Mouse (Mus musculus): ENCODE measurements around the gene A430078G23Rik.
A peak's percentile ranks its signal among the peaks of the same experiment; 100 is the strongest.
"Not testable (repeated sequence)": the region's sequence is repeated elsewhere in the genome, so short reads cannot be mapped to it uniquely, and the experiment has no call there.

The A430078G23Rik gene

GRCm38 (mm10) chr8:3353189-3353810, at the start of gene A430078G23Rik:
Gene A430078G23Rik (plus strand): TSS chr8:3353415.
- DNase-seq: no peak

DNA sequence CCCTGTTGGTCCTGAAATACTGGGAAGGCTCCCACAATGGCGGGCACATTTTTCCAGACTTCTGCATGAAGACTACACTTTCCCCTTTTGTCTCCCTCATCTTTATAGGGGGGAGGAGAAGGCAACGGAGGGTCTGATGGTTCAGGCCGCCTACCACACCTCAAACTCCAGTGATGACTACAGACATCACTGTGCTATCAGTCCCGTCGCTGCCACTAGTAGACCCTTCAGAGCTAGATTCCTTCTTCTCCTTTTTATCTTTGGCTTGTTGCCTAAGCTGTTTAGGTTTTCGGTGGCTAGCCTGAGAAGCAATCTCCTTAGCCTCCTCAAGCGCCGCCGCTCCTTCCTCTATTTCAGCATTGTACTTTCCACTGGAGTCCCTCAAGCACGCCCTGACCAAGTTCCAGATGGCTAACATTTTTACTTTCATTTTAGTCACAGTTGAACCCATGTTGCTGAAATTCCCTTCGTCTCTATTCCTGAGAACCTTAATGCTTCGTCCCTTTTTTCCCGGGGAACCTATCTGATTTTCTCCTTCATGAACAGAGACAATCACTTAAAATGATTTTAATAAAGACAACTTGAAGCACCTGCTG, 44.9 kb upstream of the A430078G23Rik start:
- DNase-seq: not testable (repeated sequence)

GRCm38 (mm10) chr8:3309636-3310035, 43.6 kb upstream of the A430078G23Rik start:
- no peak for DNase-seq

DNA sequence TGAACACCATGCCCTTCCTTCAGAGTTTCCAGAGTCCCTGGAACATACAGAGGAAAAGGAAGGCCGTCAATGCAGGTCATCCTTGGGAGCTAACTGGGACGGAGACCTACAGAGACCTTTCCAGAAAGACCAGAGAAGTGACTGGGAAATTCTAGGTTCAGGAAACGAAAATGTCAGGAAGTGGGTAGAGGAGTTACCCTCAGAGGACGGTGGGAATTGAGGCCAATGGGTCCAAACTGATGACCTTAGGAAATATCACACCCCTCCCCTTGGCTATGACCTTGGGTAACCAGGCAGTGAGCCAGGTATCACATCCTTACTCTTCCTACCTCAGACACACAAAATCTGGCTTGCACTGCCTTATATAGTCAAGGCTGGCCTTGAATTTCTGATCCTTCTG, 41.7 kb upstream of the A430078G23Rik start:
- no peak for DNase-seq

GRCm38 (mm10) chr8:3313417-3313816, 39.8 kb upstream of the A430078G23Rik start:
- DNase-seq: not testable (repeated sequence)

- no peak for DNase-seq
Measured at GRCm38 (mm10) chr8:3313843-3314242, 39.4 kb upstream of the A430078G23Rik start.

DNA sequence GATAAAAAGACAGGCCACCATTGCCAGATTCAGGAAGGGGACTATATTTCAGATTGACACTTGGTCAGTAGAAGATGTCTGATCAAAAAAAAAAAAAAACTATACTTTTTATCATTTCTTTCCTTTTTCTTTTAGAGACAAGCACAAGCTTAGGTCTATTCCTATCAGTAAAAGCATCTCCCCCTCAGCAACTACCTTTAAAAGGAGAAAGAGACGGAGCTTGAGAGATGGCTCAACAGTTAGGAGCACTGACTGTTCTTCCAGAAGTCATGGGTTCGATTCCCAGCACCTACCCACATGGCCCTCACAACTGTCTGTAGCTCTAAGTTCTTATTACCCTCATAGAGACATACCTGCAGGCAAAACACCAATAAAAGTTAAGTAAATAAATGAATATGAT, 38.9 kb upstream of the A430078G23Rik start:
- no peak for DNase-seq

DNA sequence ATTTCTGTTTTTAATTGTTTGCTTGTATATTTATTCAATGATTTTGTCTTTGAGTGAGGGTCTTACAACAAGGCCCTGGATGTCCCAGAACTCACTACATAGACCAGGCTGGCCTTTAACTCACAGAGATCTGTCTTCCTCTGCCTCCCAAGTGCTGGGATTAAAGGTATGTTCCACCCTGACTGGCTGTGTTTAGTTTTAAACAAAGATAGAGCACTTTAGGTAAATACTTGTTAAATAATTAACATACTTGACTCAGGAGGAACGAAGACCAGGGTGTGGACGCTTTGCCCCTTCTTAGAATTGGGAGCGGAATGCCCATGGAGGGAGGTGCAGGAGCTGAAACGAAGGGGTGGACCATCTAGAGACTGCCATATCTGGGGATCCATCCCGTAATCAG, 36.6 kb upstream of the A430078G23Rik start:
- DNase-seq: no peak

DNA sequence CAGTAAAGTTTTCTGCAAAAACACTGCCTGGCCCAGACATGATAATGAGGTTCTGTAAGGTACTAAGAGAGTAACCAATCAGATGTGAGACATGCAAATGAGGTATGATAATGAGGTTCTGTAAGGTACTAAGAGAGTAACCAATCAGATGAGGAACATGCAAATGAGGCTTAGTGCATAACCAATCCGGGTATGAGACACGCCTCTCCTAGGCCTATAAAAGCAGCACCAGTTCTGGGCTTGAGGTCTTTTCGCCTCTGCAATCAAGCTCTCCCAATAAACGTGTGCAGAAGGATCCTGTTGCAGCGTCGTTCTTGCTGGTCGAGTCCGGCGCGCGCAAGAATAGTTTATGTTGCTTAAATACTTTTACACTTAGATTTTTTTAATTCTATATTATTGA, 33.9 kb upstream of the A430078G23Rik start:
- not testable (repeated sequence) for DNase-seq

DNA sequence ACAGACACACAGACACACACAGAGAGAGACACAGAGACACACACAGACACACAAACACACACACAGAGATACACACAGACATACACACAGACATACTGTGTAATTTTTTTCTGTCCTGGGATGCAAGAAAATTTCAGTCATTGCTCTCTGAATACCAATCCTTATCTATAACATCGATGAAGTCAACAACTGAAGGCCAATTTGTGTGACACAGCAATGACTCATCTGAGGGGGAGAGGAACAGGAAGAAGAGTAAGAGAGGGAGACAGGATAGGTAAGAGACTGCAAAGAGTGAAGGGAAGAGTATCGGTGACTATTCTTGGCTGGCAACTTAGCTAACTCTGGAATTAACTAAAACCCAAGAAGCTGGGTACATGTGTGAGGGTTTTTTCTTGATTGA, 29.0 kb upstream of the A430078G23Rik start:
- no peak for DNase-seq

- no peak for DNase-seq
Measured at GRCm38 (mm10) chr8:3327056-3327455, 26.2 kb upstream of the A430078G23Rik start.

DNA sequence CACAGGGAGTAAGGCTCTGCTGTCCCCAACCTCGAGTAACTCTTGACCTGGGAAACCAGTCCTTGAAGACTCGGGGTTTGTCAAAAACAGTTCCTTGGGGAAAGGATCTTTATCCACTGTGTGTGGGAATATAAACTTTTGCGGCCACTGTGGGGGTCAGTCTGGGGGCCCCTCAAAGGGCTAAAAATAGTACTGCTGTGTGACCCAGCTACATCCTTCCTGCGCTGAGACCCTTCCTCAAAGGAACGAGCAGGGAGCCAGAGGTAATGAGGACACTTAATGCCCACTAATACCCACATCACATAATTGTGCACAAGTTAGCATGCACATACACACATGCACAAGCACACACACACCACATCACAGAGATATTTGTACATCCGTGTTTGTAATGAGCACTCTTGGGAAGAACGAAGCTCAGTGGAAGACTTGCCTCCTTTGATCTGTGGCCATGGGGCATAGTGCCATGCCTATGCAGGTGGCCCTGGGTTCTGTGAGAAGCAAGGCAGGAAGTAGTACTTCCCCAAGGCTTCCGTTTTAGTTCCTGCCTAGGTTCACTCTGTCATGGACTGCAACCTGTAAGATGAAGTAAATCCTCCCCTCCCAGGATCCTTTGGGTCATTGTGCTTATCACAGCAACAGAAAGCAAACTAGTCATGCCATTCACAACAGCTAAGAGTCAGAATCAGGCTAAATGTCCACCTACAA, 25.5 kb upstream of the A430078G23Rik start:
- DNase-seq: peak in 1 of 2 experiments; percentile 22

- peak; percentile 46 to 62 for DNase-seq
Measured at GRCm38 (mm10) chr8:3330662-3331061, 22.6 kb upstream of the A430078G23Rik start.

DNA sequence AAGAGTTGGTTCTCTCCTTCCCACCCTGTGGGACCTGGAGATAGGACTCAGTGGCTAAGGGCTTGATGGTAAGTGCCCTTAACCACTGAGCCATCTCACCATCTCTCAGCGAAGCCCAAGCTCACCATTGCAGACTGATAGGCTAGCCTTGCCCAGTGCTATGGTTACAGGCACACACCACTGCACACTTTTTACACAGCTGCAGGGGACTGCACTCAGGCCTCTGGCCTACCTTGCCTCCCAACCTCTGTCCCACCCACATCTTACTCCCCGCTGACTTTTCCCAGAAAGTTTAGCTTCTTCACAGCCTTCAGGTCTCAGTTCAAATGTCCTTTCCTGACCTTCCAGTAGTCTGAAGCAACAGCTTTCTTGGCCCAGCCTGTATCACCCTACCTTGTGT, 21.5 kb upstream of the A430078G23Rik start:
- DNase-seq: no peak

- DNase-seq: no peak
Measured at GRCm38 (mm10) chr8:3335881-3336280, 17.3 kb upstream of the A430078G23Rik start.

- peak; percentile 48 to 63 for DNase-seq
Measured at GRCm38 (mm10) chr8:3336658-3337524, 16.3 kb upstream of the A430078G23Rik start.

- not testable (repeated sequence) for DNase-seq
Measured at GRCm38 (mm10) chr8:3337525-3337824, 15.7 kb upstream of the A430078G23Rik start.

- DNase-seq: no peak
Measured at GRCm38 (mm10) chr8:3337971-3338370, 15.2 kb upstream of the A430078G23Rik start.

DNA sequence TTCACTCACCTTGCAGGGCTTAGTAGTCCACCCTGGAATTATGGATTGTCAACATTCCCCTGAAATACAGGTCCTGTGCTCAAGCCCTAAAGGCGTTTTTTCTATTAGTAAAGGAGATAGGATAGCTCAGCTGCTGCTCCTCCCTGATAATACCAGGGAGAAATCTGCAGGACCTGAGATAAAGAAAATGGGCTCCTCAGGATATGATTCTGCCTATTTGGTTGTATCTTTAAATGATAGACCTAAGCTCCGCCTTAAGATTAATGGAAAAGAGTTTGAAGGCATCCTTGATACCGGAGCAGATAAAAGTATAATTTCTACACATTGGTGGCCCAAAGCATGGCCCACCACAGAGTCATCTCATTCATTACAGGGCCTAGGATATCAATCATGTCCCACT, 12.5 kb upstream of the A430078G23Rik start:
- not testable (repeated sequence) for DNase-seq

- DNase-seq: no peak
Measured at GRCm38 (mm10) chr8:3345337-3345736, 7.9 kb upstream of the A430078G23Rik start.

DNA sequence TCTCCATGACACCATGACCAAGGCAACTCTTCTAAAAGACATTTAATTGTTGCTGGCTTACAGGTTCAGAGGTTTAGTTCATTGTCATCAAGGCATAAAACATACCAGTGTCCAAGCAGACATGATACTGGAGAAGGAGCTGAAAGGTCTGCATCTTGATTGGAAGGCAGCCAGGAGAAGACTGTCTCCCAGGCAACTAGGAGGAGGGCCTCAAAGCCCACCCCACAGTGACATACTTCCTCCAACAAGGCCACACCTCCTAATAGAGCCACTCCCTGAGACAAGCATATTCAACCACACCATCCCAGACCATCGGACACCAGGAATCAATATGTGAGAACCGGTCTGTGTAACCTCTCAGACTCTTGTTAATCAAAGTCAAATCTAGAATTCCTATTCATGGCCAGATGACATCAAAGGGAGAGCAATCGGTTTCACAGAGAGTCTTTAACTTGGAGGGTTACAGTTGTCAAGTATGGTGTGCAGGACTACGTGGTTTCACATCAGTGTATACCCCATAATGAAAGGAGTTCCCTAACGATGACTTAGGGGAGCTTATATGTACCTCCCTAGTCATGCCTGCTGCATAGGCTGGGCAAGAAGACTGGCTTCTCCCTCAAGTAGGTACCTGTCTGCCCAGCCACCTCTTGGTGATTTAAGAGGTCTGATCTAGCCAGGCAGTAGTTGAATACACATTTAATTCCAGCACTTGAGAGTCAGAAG, 6.4 kb upstream of the A430078G23Rik start:
- no peak for DNase-seq

- DNase-seq: no peak
Measured at GRCm38 (mm10) chr8:3348142-3348823, 4.9 kb upstream of the A430078G23Rik start.
